Mouse (Mus musculus) cortical plate, adult 2 months (tissue): ENCODE measurements around the gene Tbc1d21.

Source experiments
- CTCF ChIP-seq: fragments of 200-500 bp; IDR thresholded peaks from 2 replicates; pipeline ENCODE4 v1.5.1; 2011; ENCODE audit warnings: mild to moderate bottlenecking, control low read depth, low read length; ENCODE audit not compliant: insufficient read depth; ENCODE audit errors: extremely low read depth
- POLR2A ChIP-seq: fragments of 200-500 bp; IDR thresholded peaks from 2 replicates; pipeline ENCODE4 v1.6.1; 2011; ENCODE audit warnings: mild to moderate bottlenecking, low read length, control low read depth; ENCODE audit not compliant: insufficient read depth; ENCODE audit errors: extremely low read depth

GRCm38 (mm10) chr9:58373912-58374431 lies 3.7 kb upstream of the Tbc1d21 start:
- TF ChIP-seq CTCF = no peak
- TF ChIP-seq POLR2A = no peak
